Mouse (Mus musculus) adrenal gland, postnatal 10 days (tissue): ENCODE data around the gene Magi2. TPM values are rescaled to one million over a fixed set of nuclear protein-coding genes. Genes with fewer than 3 reads are reported as not detected.
"Not testable (repeated sequence)": the region's sequence is repeated elsewhere in the genome, so short reads cannot be mapped to it uniquely, and the experiment has no call there.

Experiments
- DNase-seq: peaks from one replicate; pipeline ENCODE4 v3.0.0; 2021; ENCODE audit warnings: mixed read lengths
- total RNA-seq, 2 experiments: library from RNA; stranded (reverse); gene quantifications; 2 replicates each; pipeline ENCODE4 v1.2.3; 2021

Gene Magi2
- total RNA-seq, 2 experiments from 2014 or later = 4.7 to 6.1 TPM

- not testable (repeated sequence) for DNase-seq
Measured at GRCm38 (mm10) chr5:20706322-20707282, 1479.8 kb downstream of the Magi2 start.

- DNase-seq = not testable (repeated sequence)
Measured at GRCm38 (mm10) chr5:20710845-20711244, 1484.0 kb downstream of the Magi2 start.

GRCm38 (mm10) chr5:20714619-20715018 lies 1487.8 kb downstream of the Magi2 start:
- not testable (repeated sequence) for DNase-seq

GRCm38 (mm10) chr5:20715980-20716379 lies 1489.1 kb downstream of the Magi2 start:
- DNase-seq = not testable (repeated sequence)

- peak; percentile 26 for DNase-seq
Measured at GRCm38 (mm10) chr5:20720201-20720900, 1493.5 kb downstream of the Magi2 start.

- DNase-seq = not testable (repeated sequence)
Measured at GRCm38 (mm10) chr5:20723226-20723625, 1496.4 kb downstream of the Magi2 start.

- no peak for DNase-seq
Measured at GRCm38 (mm10) chr5:20738795-20739194, 1512.0 kb downstream of the Magi2 start.

- no peak for DNase-seq
Measured at GRCm38 (mm10) chr5:20741193-20741592, 1514.4 kb downstream of the Magi2 start.

GRCm38 (mm10) chr5:20741936-20742335 lies 1515.1 kb downstream of the Magi2 start:
- DNase-seq = no peak

- no peak for DNase-seq
Measured at GRCm38 (mm10) chr5:20748142-20748541, 1521.3 kb downstream of the Magi2 start.

- no peak for DNase-seq
Measured at GRCm38 (mm10) chr5:20748856-20749255, 1522.0 kb downstream of the Magi2 start.

GRCm38 (mm10) chr5:20749535-20749934 lies 1522.7 kb downstream of the Magi2 start:
- no peak for DNase-seq

GRCm38 (mm10) chr5:20751000-20751399 lies 1524.2 kb downstream of the Magi2 start:
- no peak for DNase-seq

GRCm38 (mm10) chr5:20751696-20752095 lies 1524.9 kb downstream of the Magi2 start:
- DNase-seq = peak; percentile 14

GRCm38 (mm10) chr5:20753096-20753495 lies 1526.3 kb downstream of the Magi2 start:
- DNase-seq = no peak

GRCm38 (mm10) chr5:20753963-20754362 lies 1527.1 kb downstream of the Magi2 start:
- DNase-seq = no peak
